24 mouse cellular contexts compared by ENCODE assay signal in genomic region chr11:29239353-29239752, GRCm38 (mm10).
"Had no signal": no experiment of that assay in that cellular context is flagged by ENCODE, and none has a peak within 500 bp of the region (broad histone marks: within the 10 kb centered on the region; RNA-seq: fewer than 3 reads in every experiment).

No protein-coding gene starts in this region.

- DNase-seq: gastrocnemius, postnatal 14 days; gastrocnemius, postnatal 36 days; heart, adult 2 months; heart, postnatal 14 days; heart, postnatal 36 days; kidney, adult 11 months; kidney, adult 2 months; kidney, adult 9 months; kidney, postnatal 14 days; kidney, postnatal 36 days; layer of hippocampus, postnatal 36 days; left cerebral cortex, postnatal 4 days had no signal

- H3K9me3 ChIP-seq: heart, embryonic 13.5 days; heart, embryonic 15.5 days; hindbrain, embryonic 13.5 days; hindbrain, embryonic 15.5 days; kidney, embryonic 15.5 days; limb, embryonic 13.5 days; limb, embryonic 15.5 days; liver, embryonic 12.5 days had no signal

- H3K9ac ChIP-seq: heart, embryonic 13.5 days; heart, embryonic 15.5 days; hindbrain, embryonic 13.5 days; hindbrain, embryonic 15.5 days; kidney, embryonic 15.5 days; limb, embryonic 13.5 days; limb, embryonic 15.5 days; liver, embryonic 12.5 days had no signal

- H3K4me3 ChIP-seq: heart, adult 2 months; heart, embryonic 13.5 days; heart, embryonic 15.5 days; hindbrain, embryonic 13.5 days; hindbrain, embryonic 15.5 days; kidney, embryonic 15.5 days; layer of hippocampus, adult 2 months; limb, embryonic 13.5 days; limb, embryonic 15.5 days; liver, embryonic 12.5 days had no signal

- H3K27me3 ChIP-seq: heart, embryonic 13.5 days; heart, embryonic 15.5 days; hindbrain, embryonic 13.5 days; hindbrain, embryonic 15.5 days; kidney, embryonic 15.5 days; limb, embryonic 13.5 days; limb, embryonic 15.5 days; liver, embryonic 12.5 days had no signal

- H3K4me2 ChIP-seq: heart, embryonic 11.5 days; heart, embryonic 13.5 days; heart, embryonic 15.5 days; hindbrain, embryonic 13.5 days; hindbrain, embryonic 15.5 days; kidney, embryonic 15.5 days; limb, embryonic 13.5 days; limb, embryonic 15.5 days; liver, embryonic 12.5 days had no signal

- H3K27ac ChIP-seq: heart, adult 2 months; heart, embryonic 13.5 days; heart, embryonic 15.5 days; hindbrain, embryonic 13.5 days; hindbrain, embryonic 15.5 days; hindbrain, postnatal 0 days; kidney, embryonic 15.5 days; kidney, postnatal 0 days; layer of hippocampus, adult 2 months; limb, embryonic 13.5 days; limb, embryonic 15.5 days; liver, embryonic 12.5 days had no signal

- H3K4me1 ChIP-seq: kidney, embryonic 15.5 days; limb, embryonic 13.5 days; limb, embryonic 15.5 days; liver, embryonic 12.5 days had no signal
